Mouse (Mus musculus) Patski (cell line): ENCODE measurements around the gene Tcea3. TPM values are rescaled to one million over a fixed set of nuclear protein-coding genes. Genes with fewer than 3 reads are reported as not detected.

Source experiments
- ATAC-seq: fragments of 100-300 bp; one replicate; pipeline ENCODE4 v1.8.0; 2021
- CTCF ChIA-PET: fragments of 350-600 bp; sonication (Branson Sonifier 250); formaldehyde crosslinking; loops from one replicate; lab custom pipeline; 2022; ENCODE audit warnings: inconsistent platforms; lab: Charles Lee
- POLR2A ChIA-PET: fragments of 350-600 bp; sonication (Branson Sonifier 250); formaldehyde crosslinking; loops from one replicate; lab custom pipeline; 2022; ENCODE audit warnings: antibody characterized with exemption, inconsistent platforms; lab: Charles Lee
- DNase-seq: peaks from one replicate; pipeline ENCODE4 v3.0.0-alpha.2; 2011; ENCODE audit warnings: low read depth, low spot score
- H3K27me3 ChIP-seq: fragments of 371-371 bp; one replicate; pipeline ENCODE4 v1.5.1; 2021
- CTCF ChIP-seq: fragments of 100-300 bp; IDR thresholded peaks from one replicate; pipeline ENCODE4 v1.5.1; 2021
- in situ Hi-C: fragments of 300-500 bp; cut with MboI; formaldehyde crosslinking; loops from 3 replicates; pipeline ENCODE4 v1.11.1; 2018; ENCODE audit warnings: low pct_unique_long_range_greater_than_20kb, mixed read lengths
- polyA plus RNA-seq: library from polyadenylated mRNA; unstranded; gene quantifications from one replicate; pipeline ENCODE4 v1.2.3, GENCODE M21; 2021

Tcea3 gene
- polyA plus RNA-seq, 1 experiment from 2014 or later, result 0.15 TPM

- ATAC-seq, result no peak
Measured at GRCm38 (mm10) chr4:136266716-136267343, 19.3 kb downstream of the Tcea3 start.

GRCm38 (mm10) chr4:136268912-136269311 is 21.4 kb downstream of the Tcea3 start:
- H3K27me3 ChIP-seq, result no peaks in the 10 kb centered on the region
- ChIA-PET POLR2A (no interaction called here), CTCF (no interaction called here)
- in situ Hi-C loops, result no loop called here
- ATAC-seq (no peak), DNase-seq (no peak)
- no peak for TF ChIP-seq CTCF

More at GRCm38 (mm10) chr4:136266716-136267343, 19.3 kb downstream of the Tcea3 start:
- TF ChIP-seq CTCF, result no peak
- ChIA-PET POLR2A (no interaction called here), CTCF (interaction anchor here (0.8 kb wide), 1 partner anchor 57 kb away, joined by 3 read pairs; no protein-coding TSS in a partner anchor)
- H3K27me3 ChIP-seq, result no peaks in the 10 kb centered on the region
- no peak for DNase-seq
- in situ Hi-C loops, result no loop called here

- in situ Hi-C loops, result no loop called here
- CTCF ChIA-PET, result interaction anchor here (0.6 to 1.5 kb wide), 2 partner anchors 36 to 54 kb away, joined by 3 to 6 read pairs; no protein-coding TSS in a partner anchor
- ATAC-seq, result no peak
- POLR2A ChIA-PET, result no interaction called here
- no peak for DNase-seq
- no peaks in the 10 kb centered on the region for H3K27me3 ChIP-seq
- no peak for TF ChIP-seq CTCF
Measured at GRCm38 (mm10) chr4:136270648-136271047, 23.1 kb downstream of the Tcea3 start.

GRCm38 (mm10) chr4:136281097-136281496 is 33.6 kb downstream of the Tcea3 start:
- CTCF ChIA-PET, result no interaction called here
- POLR2A ChIA-PET, result no interaction called here
- no peak for TF ChIP-seq CTCF
- in situ Hi-C loops, result no loop called here
- H3K27me3 ChIP-seq, result no peaks in the 10 kb centered on the region
- DNase-seq, result no peak
- ATAC-seq, result no peak

GRCm38 (mm10) chr4:136281611-136282010 is 34.1 kb downstream of the Tcea3 start:
- TF ChIP-seq CTCF, result no peak
- POLR2A ChIA-PET, result interaction anchor here (0.7 kb wide), 1 partner anchor 684 kb away, joined by 3 read pairs; no protein-coding TSS in a partner anchor
- CTCF ChIA-PET, result no interaction called here
- H3K27me3 ChIP-seq, result no peaks in the 10 kb centered on the region
- DNase-seq (no peak), ATAC-seq (no peak)
- in situ Hi-C loops, result no loop called here

- ChIA-PET POLR2A (no interaction called here), CTCF (no interaction called here)
- DNase-seq (no peak), ATAC-seq (no peak)
- no peak for TF ChIP-seq CTCF
- no peaks in the 10 kb centered on the region for H3K27me3 ChIP-seq
- in situ Hi-C loops, result no loop called here
Measured at GRCm38 (mm10) chr4:136282621-136283480, 35.3 kb downstream of the Tcea3 start.

GRCm38 (mm10) chr4:136283783-136284182 is 36.3 kb downstream of the Tcea3 start:
- H3K27me3 ChIP-seq, result no peaks in the 10 kb centered on the region
- CTCF ChIA-PET, result no interaction called here
- TF ChIP-seq CTCF, result no peak
- ATAC-seq (no peak), DNase-seq (no peak)
- in situ Hi-C loops, result no loop called here
- POLR2A ChIA-PET, result no interaction called here

- H3K27me3 ChIP-seq, result no peaks in the 10 kb centered on the region
- CTCF ChIA-PET, result no interaction called here
- ATAC-seq, result no peak
- POLR2A ChIA-PET, result no interaction called here
- in situ Hi-C loops, result no loop called here
- no peak for TF ChIP-seq CTCF
- no peak for DNase-seq
Measured at GRCm38 (mm10) chr4:136284455-136284854, 36.9 kb downstream of the Tcea3 start, which contains the start of gene Zfp46. Zfp46 (plus strand) TSS chr4:136284683.

GRCm38 (mm10) chr4:136284891-136285290 is 37.4 kb downstream of the Tcea3 start:
- TF ChIP-seq CTCF, result no peak
- ChIA-PET POLR2A (no interaction called here), CTCF (interaction anchor here (2.0 kb wide), 1 partner anchor 40 kb away, joined by 11 read pairs; no protein-coding TSS in a partner anchor)
- DNase-seq (no peak), ATAC-seq (no peak)
- in situ Hi-C loops, result no loop called here
- H3K27me3 ChIP-seq, result no peaks in the 10 kb centered on the region

- in situ Hi-C loops, result no loop called here
- H3K27me3 ChIP-seq, result no peaks in the 10 kb centered on the region
- DNase-seq (peak; percentile 59), ATAC-seq (peak; percentile 84)
- TF ChIP-seq CTCF, result no peak
- CTCF ChIA-PET, result interaction anchor here (1.3 to 2.0 kb wide), 2 partner anchors 25 to 39 kb away, joined by 4 to 11 read pairs; no protein-coding TSS in a partner anchor
- POLR2A ChIA-PET, result interaction anchor here (1.5 kb wide), 1 partner anchor 92 kb away, joined by 3 read pairs; no protein-coding TSS in a partner anchor
Measured at GRCm38 (mm10) chr4:136285348-136285810, 37.9 kb downstream of the Tcea3 start.
